Mouse (Mus musculus) MEL (cell line): Measurements from ENCODE around the gene Thbs3.

Experiments
- CHD2 ChIP-seq: IDR thresholded peaks from 2 replicates; pipeline ENCODE4 v1.6.1; 2011; ENCODE audit warnings: low read length, improper control_type of control experiment
- CTCF ChIP-seq, 3 experiments: IDR thresholded peaks in 2 of 3; conservative IDR thresholded peaks in 1 of 3; 2 replicates each; pipeline ENCODE4 v1.5.1; 2011 to 2012; ENCODE audit warnings: low read length in 3 of 3, low read depth in 2 of 3, mild to moderate bottlenecking in 2 of 3, improper control_type of control experiment in 1 of 3, inconsistent platforms in 1 of 3, mixed read lengths in 1 of 3, moderate library complexity in 1 of 3; ENCODE audit not compliant: control insufficient read depth in 1 of 3, insufficient read depth in 1 of 3, poor library complexity in 1 of 3, severe bottlenecking in 1 of 3
- E2F4 ChIP-seq: IDR thresholded peaks from 2 replicates; pipeline ENCODE4 v1.6.1; 2011; ENCODE audit warnings: low read depth, low read length, improper control_type of control experiment, borderline replicate concordance
- EP300 ChIP-seq, 2 experiments: IDR thresholded peaks; 2 replicates each; pipeline ENCODE4 v1.6.1; 2011; ENCODE audit warnings: improper control_type of control experiment in 2 of 2, low read length in 2 of 2, low read depth in 1 of 2, mild to moderate bottlenecking in 1 of 2
- GABPA ChIP-seq: IDR thresholded peaks from 2 replicates; pipeline ENCODE4 v1.6.1; 2012; ENCODE audit warnings: low read depth, mild to moderate bottlenecking, inconsistent platforms, low read length, improper control_type of control experiment, moderate library complexity
- GATA1 ChIP-seq: IDR thresholded peaks from 2 replicates; pipeline ENCODE4 v1.6.1; 2011; ENCODE audit warnings: low read depth, low read length, improper control_type of control experiment
- MEF2A ChIP-seq: IDR thresholded peaks from 2 replicates; pipeline ENCODE4 v1.6.1; 2014; ENCODE audit warnings: low read depth, mild to moderate bottlenecking, inconsistent platforms, low read length, improper control_type of control experiment; ENCODE audit not compliant: poor library complexity, insufficient replicate concordance, severe bottlenecking; ENCODE audit errors: extremely low read depth
- POLR2A ChIP-seq, 2 experiments: IDR thresholded peaks; 2 replicates each; pipeline ENCODE4 v1.6.1; 2011 to 2012; ENCODE audit warnings: low read length in 2 of 2, mild to moderate bottlenecking in 2 of 2, control low read depth in 1 of 2, improper control_type of control experiment in 1 of 2, low read depth in 1 of 2, moderate library complexity in 1 of 2; ENCODE audit not compliant: control insufficient read depth in 1 of 2, insufficient read depth in 1 of 2, poor library complexity in 1 of 2
- TBP ChIP-seq: IDR thresholded peaks from 2 replicates; pipeline ENCODE4 v1.8.0; 2011; ENCODE audit warnings: low read depth, low read length, improper control_type of control experiment
- USF2 ChIP-seq, 2 experiments: IDR thresholded peaks; 2 replicates each; pipeline ENCODE4 v1.6.1; 2011 to 2012; ENCODE audit warnings: improper control_type of control experiment in 2 of 2, low read length in 2 of 2, borderline replicate concordance in 1 of 2, inconsistent platforms in 1 of 2, low read depth in 1 of 2, mild to moderate bottlenecking in 1 of 2; ENCODE audit not compliant: insufficient read depth in 1 of 2
- ZC3H11A ChIP-seq: IDR thresholded peaks from 2 replicates; pipeline ENCODE4 v1.6.1; 2012; ENCODE audit warnings: low read depth, mild to moderate bottlenecking, inconsistent platforms, low read length, improper control_type of control experiment
- ZNF384 ChIP-seq: IDR thresholded peaks from 2 replicates; pipeline ENCODE4 v1.6.1; 2012; ENCODE audit warnings: low read depth, mild to moderate bottlenecking, inconsistent platforms, low read length, improper control_type of control experiment

DNA sequence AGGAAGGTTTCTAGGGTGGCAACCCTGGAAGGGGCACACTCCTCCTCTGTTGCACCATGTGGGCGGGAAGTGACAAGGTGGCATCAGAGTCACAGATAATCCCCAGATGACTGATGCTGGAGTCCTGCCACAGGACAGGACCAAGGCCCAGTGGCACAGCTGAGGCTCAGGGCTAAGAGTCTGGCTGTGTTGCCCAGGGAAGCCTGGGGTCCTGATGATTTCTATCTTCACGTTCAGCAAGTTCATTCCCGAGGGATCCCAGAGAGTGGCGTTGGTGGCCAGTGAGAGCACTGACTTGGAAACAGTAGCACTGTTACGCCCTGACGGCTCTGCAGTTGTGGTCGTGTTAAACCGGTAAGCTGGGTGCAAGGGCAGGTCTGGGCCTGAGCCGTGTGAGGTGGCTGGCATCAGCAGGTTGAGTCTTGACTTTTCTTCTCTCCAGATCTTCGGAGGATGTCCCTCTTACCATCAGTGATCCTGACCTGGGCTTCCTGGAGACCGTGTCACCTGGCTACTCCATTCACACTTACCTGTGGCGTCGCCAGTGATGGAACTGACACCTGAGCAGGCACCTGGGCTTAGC, 6.8 kb upstream of the Thbs3 start:
- TF ChIP-seq POLR2A (IDR thresholded peaks at IDR 0.05; ENCODE audit: control insufficient read depth in 1 of 2, insufficient read depth in 1 of 2, low read depth in 1 of 2, low read length in 2 of 2, poor library complexity in 1 of 2), result no peak; a peak in 1 of 4 replicates
- TF ChIP-seq EP300 (IDR thresholded peaks at IDR 0.05; ENCODE audit: low read depth in 1 of 2, low read length in 2 of 2), result no peak
- no peak for TF ChIP-seq TBP
- TF ChIP-seq ZC3H11A, result no peak
- no peak for TF ChIP-seq CHD2
- TF ChIP-seq CTCF (IDR thresholded peaks at IDR 0.05 in 2 of 3, conservative IDR thresholded peaks at IDR 0.05 in 1 of 3; ENCODE audit: control insufficient read depth in 1 of 3, insufficient read depth in 1 of 3, low read depth in 2 of 3, low read length in 3 of 3, poor library complexity in 1 of 3, severe bottlenecking in 1 of 3), result no peak
- TF ChIP-seq GABPA, result no peak
- no peak for TF ChIP-seq ZNF384
- no peak for TF ChIP-seq E2F4
- TF ChIP-seq USF2 (IDR thresholded peaks at IDR 0.05; ENCODE audit: borderline replicate concordance in 1 of 2, insufficient read depth in 1 of 2, low read depth in 1 of 2, low read length in 2 of 2), result no peak
- no peak for TF ChIP-seq MEF2A
- TF ChIP-seq GATA1, result no peak
